Mouse (Mus musculus): ENCODE data around the gene Top2b.

GRCm38 (mm10) chr14:16328531-16328930 lies 36.4 kb upstream of the Top2b start:
- no peak for TF ChIP-seq EP300 (IDR thresholded peaks at IDR 0.05; ENCODE audit: low read length)
- no peak for TF ChIP-seq POLR2A (IDR thresholded peaks at IDR 0.05; ENCODE audit: low read depth, low read length)
- TF ChIP-seq ZNF384 (IDR thresholded peaks at IDR 0.05; ENCODE audit: low read depth, low read length), result no peak
